Mouse (Mus musculus) heart, postnatal 25 days (tissue): ENCODE data around the gene Minos1. TPM values are rescaled to one million over a fixed set of nuclear protein-coding genes. Genes with fewer than 3 reads are reported as not detected.
A peak's percentile ranks its signal among the peaks of the same experiment; 100 is the strongest.

Experiments
- DNase-seq: peaks from one replicate; pipeline ENCODE4 v3.0.0; 2022; ENCODE audit warnings: low spot score
- intact Hi-C: fragments of 180-260 bp; cut with DNase I; formaldehyde crosslinking; loops from one replicate; pipeline ENCODE4 v1.15.1; 2025
- total RNA-seq, 2 experiments: library from RNA; stranded (reverse); gene quantifications; 2 replicates each; pipeline ENCODE4 v1.2.3; 2021

The Minos1 gene
- total RNA-seq, 2 experiments from 2014 or later, result 782 to 827 TPM

DNA sequence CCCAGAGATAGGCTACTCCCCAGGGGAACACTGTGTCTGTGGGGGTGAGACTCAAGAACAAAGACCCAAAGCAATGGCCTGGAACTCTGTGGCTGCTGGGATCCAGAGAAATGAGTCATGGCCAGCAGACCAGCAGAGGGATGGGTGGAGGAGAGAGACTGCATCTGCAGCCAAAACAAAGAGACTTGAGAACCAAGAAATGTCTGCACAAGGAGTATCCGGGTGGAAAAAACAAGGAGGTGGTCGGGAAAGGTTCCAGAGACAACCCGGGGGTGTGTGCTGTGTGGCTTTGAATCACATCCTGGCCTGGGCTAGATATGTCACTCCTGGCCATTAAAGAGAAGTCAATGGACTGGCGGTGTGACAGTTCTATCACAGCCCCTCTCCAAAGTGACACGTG, 15.8 kb upstream of the Minos1 start:
- intact Hi-C loops, result loop anchor here (5.0 kb wide), 1 partner anchor 46 kb away; the partner anchor contains the start of gene Capzb
- DNase-seq, result peak; percentile 77

DNA sequence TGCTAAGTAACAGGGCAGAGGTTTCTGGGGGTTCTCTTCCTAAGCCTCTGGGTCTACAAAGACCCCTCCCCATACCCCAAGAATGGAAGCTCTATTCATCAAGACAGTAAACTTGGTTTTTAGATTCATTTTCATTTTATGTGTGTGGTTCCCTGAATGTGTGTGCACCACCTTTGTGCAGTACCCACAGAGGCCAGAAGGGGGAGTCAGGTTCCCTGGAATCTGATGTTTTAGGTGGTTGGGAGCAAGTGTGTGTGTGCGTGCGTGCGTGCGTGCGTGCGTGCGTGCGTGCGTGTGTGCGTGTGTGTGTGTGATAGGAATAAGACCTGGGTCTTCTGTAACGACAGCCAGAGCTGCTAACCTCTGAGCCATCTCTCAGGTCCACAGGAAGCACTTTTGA, 14.2 kb upstream of the Minos1 start:
- no peak for DNase-seq
- intact Hi-C loops, result loop anchor here (5.0 kb wide), 1 partner anchor 47 kb away; the partner anchor contains the start of gene Capzb

- no peak for DNase-seq
- intact Hi-C loops, result no loop called here
Measured at GRCm38 (mm10) chr4:139144577-139144976, 13.7 kb upstream of the Minos1 start.

DNA sequence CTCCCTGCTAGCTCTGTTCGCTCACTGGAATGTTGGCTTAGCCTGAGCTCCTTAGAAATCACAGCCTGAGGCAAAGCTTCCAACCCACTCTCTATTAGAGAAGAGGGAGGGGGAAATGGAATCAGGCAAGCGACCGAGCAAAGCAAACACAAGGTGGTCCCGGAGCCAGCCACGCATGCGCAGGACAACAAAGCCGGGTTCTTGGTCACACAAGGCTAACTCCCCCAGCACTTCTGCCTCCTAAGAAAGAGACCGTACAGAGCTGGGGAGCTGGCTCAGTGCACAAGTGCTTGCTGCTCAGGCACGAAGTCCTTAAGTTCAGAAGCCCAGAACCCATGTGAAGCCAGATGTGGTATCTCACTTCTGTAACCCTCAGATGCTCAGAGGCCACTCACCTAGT, 12.1 kb upstream of the Minos1 start:
- intact Hi-C loops, result no loop called here
- no peak for DNase-seq

- intact Hi-C loops, result no loop called here
- no peak for DNase-seq
Measured at GRCm38 (mm10) chr4:139141785-139142184, 10.9 kb upstream of the Minos1 start.

- intact Hi-C loops, result no loop called here
- no peak for DNase-seq
Measured at GRCm38 (mm10) chr4:139140267-139140666, 9.4 kb upstream of the Minos1 start.

DNA sequence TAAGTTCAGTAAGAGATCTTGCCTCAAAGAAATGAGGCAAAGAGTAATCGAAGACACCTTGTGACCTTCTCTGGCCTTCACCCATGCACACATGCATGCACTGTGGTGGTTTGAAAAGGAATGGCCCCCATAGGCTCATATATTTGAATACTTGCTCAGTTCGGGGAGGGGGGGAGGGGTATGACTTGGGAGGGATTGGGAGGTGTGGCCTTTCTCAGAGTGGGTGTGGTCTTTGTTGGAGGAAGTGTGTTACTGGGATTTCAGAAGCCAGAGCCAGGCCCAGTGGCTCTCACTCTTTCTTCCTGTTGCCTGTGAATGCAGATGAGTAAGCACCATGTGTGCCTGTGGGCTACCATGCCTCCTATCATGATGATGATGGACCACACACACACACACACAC, 5.1 kb upstream of the Minos1 start:
- intact Hi-C loops, result no loop called here
- DNase-seq, result no peak

GRCm38 (mm10) chr4:139133109-139133508, 2.2 kb upstream of the Minos1 start:
- intact Hi-C loops, result loop anchor here (5.0 kb wide), 1 partner anchor 59 kb away; the partner anchor contains the start of gene Capzb
- DNase-seq, result no peak

DNA sequence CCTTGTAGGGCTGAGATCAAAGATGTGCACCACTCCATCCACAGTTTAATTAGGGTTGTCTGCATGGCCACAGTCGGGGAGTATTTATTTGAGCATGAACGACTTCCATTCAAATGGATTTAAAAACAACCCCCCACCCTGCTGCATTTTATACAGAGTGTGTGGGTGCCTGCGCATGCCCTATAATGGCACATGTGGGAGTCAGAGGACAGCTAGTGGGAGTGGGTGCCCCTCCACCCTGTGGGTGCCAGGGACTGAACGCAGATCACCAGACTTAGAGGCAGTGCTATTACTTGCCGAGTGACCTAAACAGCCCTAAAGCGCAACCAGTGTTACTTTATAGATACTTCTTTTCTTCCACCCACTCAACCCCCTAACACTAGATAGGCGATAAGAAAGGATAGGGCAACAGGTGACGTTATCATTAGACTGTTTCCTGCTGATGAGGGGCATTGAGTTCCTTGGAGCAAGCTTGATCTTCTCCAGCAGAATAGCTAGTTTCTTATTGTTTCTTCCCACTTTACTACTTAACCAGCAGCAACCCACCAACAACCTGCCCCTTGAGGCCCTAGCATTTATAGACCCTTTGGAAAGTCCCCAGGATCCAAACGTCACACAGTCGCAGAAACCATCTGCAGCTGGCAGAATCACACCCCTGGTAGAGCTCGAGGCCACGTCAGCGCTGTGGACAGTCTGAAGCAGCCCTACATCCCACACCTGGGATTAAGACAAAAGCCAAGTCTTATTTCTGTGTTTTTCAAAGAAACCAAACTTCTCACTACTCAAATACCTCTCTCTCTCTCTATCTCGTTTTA, 1.2 kb upstream of the Minos1 start:
- intact Hi-C loops, result loop anchor here (5.0 kb wide), 1 partner anchor 60 kb away; the partner anchor contains the start of gene Capzb
- no peak for DNase-seq

- intact Hi-C loops, result loop anchor here (5.0 kb wide), 1 partner anchor 62 kb away; the partner anchor contains the start of gene Capzb
- DNase-seq, result peak; percentile 11
Measured at GRCm38 (mm10) chr4:139129806-139130700, 860 bp downstream of the Minos1 start.

DNA sequence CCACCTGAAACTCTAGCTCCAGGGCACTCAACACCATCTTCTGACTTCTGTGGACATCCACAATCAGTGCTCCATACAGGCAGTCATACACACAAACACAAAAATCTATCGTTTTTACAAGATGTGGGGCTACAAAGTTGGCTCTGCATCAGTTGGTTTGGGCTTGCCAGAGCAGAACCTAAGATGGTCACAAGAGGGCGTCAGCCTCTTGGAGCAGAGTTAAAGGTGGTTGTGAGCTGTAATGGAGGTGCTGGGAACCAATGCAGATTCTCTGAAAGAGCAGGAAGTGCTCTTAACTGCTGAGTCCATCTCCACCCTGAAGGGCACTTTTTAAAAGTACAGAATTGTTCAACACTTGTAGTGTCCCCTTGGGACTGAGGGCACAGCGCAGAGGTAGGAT, 4.4 kb downstream of the Minos1 start:
- DNase-seq, result no peak
- intact Hi-C loops, result no loop called here

- DNase-seq, result no peak
- intact Hi-C loops, result no loop called here
Measured at GRCm38 (mm10) chr4:139124940-139125339, 6.0 kb downstream of the Minos1 start.

- no peak for DNase-seq
Measured at GRCm38 (mm10) chr4:139122557-139122956, 8.4 kb downstream of the Minos1 start.

DNA sequence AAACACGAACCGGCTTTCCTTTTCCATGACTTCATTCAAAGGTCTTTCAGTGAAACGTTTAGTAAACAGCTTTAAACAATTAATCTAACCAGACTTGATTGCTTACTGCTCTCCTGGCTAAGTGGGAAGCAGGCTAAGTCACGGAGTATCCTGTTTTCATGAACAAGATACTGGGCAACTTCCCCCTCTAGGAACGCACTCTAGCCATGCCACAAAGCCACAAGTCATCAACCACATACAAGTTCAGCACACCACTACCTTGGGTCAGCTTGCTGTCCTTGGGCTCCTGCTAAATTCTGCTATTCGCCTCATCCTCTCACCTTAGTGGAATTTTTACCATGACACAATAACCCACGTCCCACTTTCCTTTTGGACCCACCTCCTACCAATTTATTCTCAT, 9.9 kb downstream of the Minos1 start:
- DNase-seq, result no peak
- intact Hi-C loops, result no loop called here

More at GRCm38 (mm10) chr4:139122557-139122956, 8.4 kb downstream of the Minos1 start:
- intact Hi-C loops, result no loop called here

DNA sequence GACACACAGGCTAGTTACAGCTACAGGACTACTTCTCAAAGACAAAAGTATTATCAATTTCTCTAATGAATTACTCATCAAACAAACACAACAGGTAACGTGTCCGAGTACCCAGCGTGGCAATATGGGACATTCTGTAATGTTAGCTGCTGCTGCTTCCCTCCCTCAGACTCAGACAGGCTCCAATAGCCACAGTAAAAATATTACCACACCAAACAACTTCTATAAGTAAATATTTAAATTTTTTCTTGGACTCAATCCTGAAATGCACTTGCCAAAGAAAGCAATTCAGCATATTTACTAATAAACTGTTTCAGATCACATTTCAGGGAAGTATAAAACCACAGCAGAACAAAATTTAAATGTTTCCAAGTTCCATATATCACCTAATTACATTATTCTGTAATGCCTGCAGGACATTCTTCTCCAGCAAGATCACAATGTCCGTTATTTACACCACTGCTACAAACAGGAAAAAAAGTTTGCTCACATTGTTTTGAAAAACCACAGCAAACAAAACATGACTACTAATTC, 10.6 kb downstream of the Minos1 start:
- intact Hi-C loops, result no loop called here
- no peak for DNase-seq

GRCm38 (mm10) chr4:139116356-139117063, 14.4 kb downstream of the Minos1 start:
- intact Hi-C loops, result no loop called here
- DNase-seq, result no peak

DNA sequence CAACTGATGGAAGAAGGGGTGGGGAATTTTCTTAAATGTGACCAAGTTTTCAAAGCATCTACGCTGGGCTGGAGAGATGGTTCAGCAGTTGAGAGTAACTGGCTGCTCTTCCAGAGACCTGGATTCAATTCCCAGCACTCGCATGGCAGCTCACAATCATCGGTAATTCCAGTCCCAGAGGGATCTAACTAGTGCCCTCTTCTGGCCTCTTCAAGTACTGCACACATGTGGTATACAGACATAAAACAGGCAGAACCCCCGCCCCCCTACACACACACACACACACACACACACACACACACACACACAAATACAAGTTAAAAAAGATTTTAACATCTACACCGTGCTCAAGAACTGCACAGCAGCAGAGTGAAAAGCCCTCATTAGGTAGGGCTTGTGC, 15.2 kb downstream of the Minos1 start:
- no peak for DNase-seq

GRCm38 (mm10) chr4:139112482-139112881, 18.4 kb downstream of the Minos1 start:
- intact Hi-C loops, result no loop called here
- no peak for DNase-seq

More for the DNA sequence above, 15.2 kb downstream of the Minos1 start:
- intact Hi-C loops, result no loop called here

GRCm38 (mm10) chr4:139111421-139111820, 19.5 kb downstream of the Minos1 start:
- DNase-seq, result no peak

DNA sequence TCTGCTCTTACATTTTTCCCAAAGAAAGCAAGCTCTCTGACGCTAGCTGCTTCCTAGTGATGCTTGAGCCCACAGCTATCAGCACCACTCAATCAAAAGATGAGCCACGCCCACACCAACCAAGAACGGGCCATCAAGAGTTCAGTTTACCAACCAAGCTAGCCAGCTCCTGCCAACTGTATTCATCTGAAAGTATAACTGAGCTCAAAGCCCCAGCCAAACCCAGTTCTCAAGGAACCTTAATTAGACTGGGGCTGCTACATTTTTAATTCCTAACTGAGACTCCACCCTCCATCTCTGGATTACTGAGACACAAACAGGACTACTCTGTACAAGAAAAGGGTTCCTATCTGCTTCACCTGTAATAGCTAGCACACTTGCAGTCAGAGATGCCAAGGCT, 20.1 kb downstream of the Minos1 start:
- intact Hi-C loops, result no loop called here
- no peak for DNase-seq

More at GRCm38 (mm10) chr4:139111421-139111820, 19.5 kb downstream of the Minos1 start:
- intact Hi-C loops, result no loop called here
